Mouse (Mus musculus) kidney, postnatal 0 days (tissue): ENCODE data around the gene Psmc3ip. TPM values are rescaled to one million over a fixed set of nuclear protein-coding genes. Genes with fewer than 3 reads are reported as not detected.

Experiments
- ATAC-seq: fragments of 200-750 bp; cut with Nextera tagmentation; replicated peaks from 2 replicates; pipeline ENCODE4 v1.8.0; 2017; ENCODE audit warnings: low read depth, moderate number of reproducible peaks, moderate TSS enrichment, moderate library complexity; ENCODE audit not compliant: low FRiP score
- DNase-seq: peaks from one replicate; pipeline ENCODE4 v3.0.0-alpha.2; 2016; ENCODE audit warnings: low spot score
- H3K27ac ChIP-seq: fragments of 300-500 bp; sonication (generic); 2 replicates; pipeline ENCODE4 v1.5.1; 2014; ENCODE audit warnings: mild to moderate bottlenecking
- H3K27me3 ChIP-seq: fragments of 300-500 bp; sonication (generic); 2 replicates; pipeline ENCODE4 v1.6.1; 2014; ENCODE audit warnings: low read length, mixed read lengths; ENCODE audit not compliant: insufficient read depth
- H3K36me3 ChIP-seq: fragments of 300-500 bp; sonication (generic); 2 replicates; pipeline ENCODE4 v1.6.1; 2014; ENCODE audit warnings: low read length, mixed read lengths; ENCODE audit not compliant: insufficient read depth
- H3K4me1 ChIP-seq: fragments of 300-500 bp; sonication (generic); replicated peaks from 2 replicates; pipeline ENCODE4 v1.6.1; 2014; ENCODE audit warnings: antibody characterized with exemption, low read length, mixed read lengths; ENCODE audit not compliant: insufficient read depth
- H3K4me2 ChIP-seq: fragments of 300-500 bp; sonication (generic); 2 replicates; pipeline ENCODE4 v1.6.1; 2014; ENCODE audit warnings: mild to moderate bottlenecking, low read length, moderate library complexity, mixed read lengths
- H3K4me3 ChIP-seq: fragments of 300-500 bp; sonication (generic); replicated peaks from 2 replicates; pipeline ENCODE4 v1.5.1; 2014; ENCODE audit warnings: low read depth, low read length
- H3K9ac ChIP-seq: fragments of 300-500 bp; sonication (generic); 2 replicates; pipeline ENCODE4 v1.6.1; 2014; ENCODE audit warnings: low read depth, low read length
- H3K9me3 ChIP-seq: fragments of 300-500 bp; sonication (generic); replicated peaks from 2 replicates; pipeline ENCODE4 v1.6.1; 2016; ENCODE audit warnings: low read length, inconsistent platforms, mixed read lengths
- CTCF ChIP-seq: IDR thresholded peaks from 2 replicates; pipeline ENCODE4 v1.5.1; 2016; ENCODE audit warnings: antibody characterized with exemption, low read depth, mild to moderate bottlenecking, moderate library complexity
- WGBS: fragments of 180-500 bp; shearing (Covaris S2); extraction: QIAGEN DNeasy Blood & Tissue Kit; methylation state at CpG from one replicate; pipeline ENCODE4 v1.1.7; 2014; 5-methylcytosine and 5-hydroxymethylcytosine counted together
- polyA plus RNA-seq: library from polyadenylated mRNA; unstranded; fragments of >200 nt; fragmentation: Nextera tagmentation; extraction: Ambion mirVana; gene quantifications from 2 replicates; pipeline ENCODE4 v1.2.1, GENCODE M21; 2015

Gene Psmc3ip
- polyA plus RNA-seq, 1 experiment from 2014 or later, result 23.2 TPM

DNA sequence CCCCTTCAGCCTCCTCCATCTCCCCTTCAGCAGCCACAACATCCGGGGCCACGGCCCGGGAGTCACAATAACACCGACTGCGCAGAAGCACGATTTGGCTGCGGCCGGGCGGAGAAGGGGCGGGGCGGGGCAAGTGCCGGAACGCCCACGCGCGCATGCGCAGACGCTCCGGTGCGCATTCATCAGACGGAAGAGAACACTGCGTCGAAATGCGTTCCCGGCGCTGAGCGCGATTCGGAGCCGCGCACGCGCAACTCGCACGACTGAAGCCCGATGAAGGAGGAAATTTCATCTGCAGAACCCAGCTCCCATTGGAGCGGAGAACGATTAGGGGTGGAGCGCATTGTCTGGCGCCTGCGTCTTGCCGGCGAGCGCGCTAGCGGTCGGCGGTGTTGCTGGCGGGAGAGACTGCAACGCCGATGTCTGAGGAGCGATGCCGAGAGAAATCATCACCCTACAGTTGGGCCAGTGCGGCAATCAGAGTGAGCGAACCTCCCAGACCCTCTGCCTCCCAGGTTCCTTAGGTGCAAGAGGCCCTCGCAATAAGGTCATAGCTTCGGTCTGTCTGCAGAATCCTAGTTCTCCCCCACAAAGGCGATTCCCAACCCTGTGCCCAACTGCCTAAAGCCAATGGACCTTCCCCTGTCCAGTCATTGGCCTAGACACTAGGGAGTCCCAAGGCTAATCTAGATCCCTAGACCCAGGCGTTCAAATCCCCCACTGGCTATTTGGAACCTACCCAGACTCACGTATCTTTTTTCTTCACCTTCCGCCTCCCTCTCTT, 24.7 kb upstream of the Psmc3ip start, which contains the start of the genes Retreg3 and Tubg1:
TSS of gene Retreg3 (minus strand) at position 133 of the 784 bp plus-strand sequence.
TSS of gene Tubg1 (plus strand) at position 178 of the 784 bp plus-strand sequence.
- Histone ChIP-seq H3K27me3 (no peaks in the 10 kb centered on the region), H3K9ac (peak within 1 kb of the TSS; percentile 90), H3K36me3 (peaks cover 8% of the 10 kb centered on the region; the same call in 1 of the 2 replicates), H3K9me3 (no peaks in the 10 kb centered on the region), H3K4me1 (peaks cover 16% of the 10 kb centered on the region; the same call in 1 of the 2 replicates), H3K4me3 (peak within 1 kb of the TSS; percentile 81), H3K27ac (peak within 1 kb of the TSS; percentile 89), H3K4me2 (peak within 1 kb of the TSS; percentile 92)
- DNase-seq (peak; percentile 99), ATAC-seq (peak; percentile 91)
- no peak for TF ChIP-seq CTCF
- WGBS, result under 1% methylated on average over 61 of the region's 61 CpGs

- WGBS, result under 1% methylated on average over 37 of the region's 39 CpGs
Observed at GRCm38 (mm10) chr11:101119131-101119760, 24.0 kb upstream of the Psmc3ip start.

DNA sequence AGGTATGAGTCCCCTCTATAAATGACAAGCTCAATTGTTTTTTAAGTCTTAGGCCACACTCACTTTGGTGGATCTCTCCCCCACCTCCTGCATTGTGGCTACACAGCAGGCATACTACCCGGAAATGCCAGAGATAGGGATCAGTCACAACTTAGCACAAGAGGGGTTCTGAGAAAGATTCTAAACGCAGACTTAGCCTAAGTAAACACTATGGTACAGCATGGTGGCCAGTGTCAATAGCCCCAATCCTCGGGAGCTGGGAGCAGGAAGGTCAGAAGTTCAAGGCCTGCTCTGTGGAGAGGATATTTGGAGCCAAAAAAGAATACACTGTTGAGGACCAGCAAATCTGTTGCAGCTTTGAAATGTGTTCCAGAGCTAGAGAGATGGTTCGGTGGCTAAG, 22.9 kb upstream of the Psmc3ip start:
- Histone ChIP-seq H3K9ac (peak overlapping the region; percentile 90; the same call in 1 of the 2 replicates), H3K9me3 (no peaks in the 10 kb centered on the region), H3K4me3 (peak overlapping the region; percentile 81; the same call in 1 of the 2 replicates), H3K27ac (no peak overlapping the region), H3K27me3 (no peaks in the 10 kb centered on the region), H3K36me3 (peaks cover 7% of the 10 kb centered on the region; the same call in 1 of the 2 replicates), H3K4me2 (peak overlapping the region; percentile 75), H3K4me1 (peaks cover 16% of the 10 kb centered on the region; the same call in 1 of the 2 replicates)
- DNase-seq (peak; percentile 17), ATAC-seq (no peak)
- TF ChIP-seq CTCF, result no peak
- 29% methylated on average over 4 of the region's 4 CpGs for WGBS

More at GRCm38 (mm10) chr11:101119131-101119760, 24.0 kb upstream of the Psmc3ip start:
- Histone ChIP-seq H3K4me1 (peaks cover 16% of the 10 kb centered on the region; the same call in 1 of the 2 replicates), H3K9me3 (no peaks in the 10 kb centered on the region), H3K27ac (peak overlapping the region; percentile 89), H3K4me2 (peak overlapping the region; percentile 75), H3K9ac (peak overlapping the region; percentile 90), H3K4me3 (peak overlapping the region; percentile 81), H3K36me3 (peaks cover 8% of the 10 kb centered on the region; the same call in 1 of the 2 replicates), H3K27me3 (no peaks in the 10 kb centered on the region)
- peak; percentile 53; the same call in 1 of the 2 replicates for TF ChIP-seq CTCF
- ATAC-seq (peak; percentile 59; the same call in 1 of the 2 replicates), DNase-seq (peak; percentile 41)

GRCm38 (mm10) chr11:101115564-101115963, 20.3 kb upstream of the Psmc3ip start:
- ATAC-seq, result no peak
- TF ChIP-seq CTCF, result no peak
- Histone ChIP-seq H3K36me3 (0 out of 2 replicates have a peak, but pooled peaks cover 3% of the 10 kb centered on the region), H3K4me1 (peaks cover 11% of the 10 kb centered on the region; the same call in 1 of the 2 replicates), H3K4me2 (no peak overlapping the region), H3K4me3 (no peak overlapping the region), H3K9ac (no peak overlapping the region), H3K9me3 (no peaks in the 10 kb centered on the region), H3K27ac (no peak overlapping the region; the same call in 1 of the 2 replicates), H3K27me3 (no peaks in the 10 kb centered on the region)
- WGBS, result 35% methylated on average over 2 of the region's 2 CpGs
- peak; percentile 12 for DNase-seq

DNA sequence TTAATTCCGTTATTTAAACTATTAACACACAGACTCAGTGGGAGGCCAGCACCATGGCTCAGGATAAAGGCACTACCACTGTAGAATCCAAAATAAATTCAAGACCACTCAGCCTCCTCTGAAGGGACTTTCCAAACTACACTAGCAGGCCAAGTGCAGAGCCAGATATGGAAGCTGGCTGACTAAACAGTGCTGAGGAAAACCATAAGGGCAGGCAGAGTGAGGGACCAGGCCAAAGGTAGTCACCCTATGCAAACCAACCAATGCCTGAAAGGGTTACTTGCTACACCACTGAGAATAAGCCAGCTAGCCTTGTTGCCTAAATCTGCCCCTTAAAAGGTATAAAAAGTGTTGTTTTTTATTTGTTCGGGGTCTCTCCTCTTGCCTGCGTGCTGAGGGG, 16.9 kb upstream of the Psmc3ip start:
- DNase-seq (no peak), ATAC-seq (no peak)
- TF ChIP-seq CTCF, result no peak
- Histone ChIP-seq H3K27ac (no peak overlapping the region), H3K4me3 (no peak overlapping the region), H3K36me3 (0 out of 2 replicates have a peak, but pooled peaks cover 3% of the 10 kb centered on the region), H3K9me3 (no peaks in the 10 kb centered on the region), H3K27me3 (no peaks in the 10 kb centered on the region), H3K4me1 (no peaks in the 10 kb centered on the region), H3K9ac (no peak overlapping the region), H3K4me2 (no peak overlapping the region)
- WGBS, result 88% methylated on average over 3 of the region's 3 CpGs

- H3K4me2 ChIP-seq, result no peak overlapping the region
- H3K4me1 ChIP-seq, result no peaks in the 10 kb centered on the region
- DNase-seq (no peak), ATAC-seq (no peak)
- H3K36me3 ChIP-seq, result no peaks in the 10 kb centered on the region
- no peak overlapping the region for H3K27ac ChIP-seq
- H3K4me3 ChIP-seq, result no peak overlapping the region
- 91% methylated on average over 4 of the region's 4 CpGs for WGBS
- TF ChIP-seq CTCF, result no peak
- no peaks in the 10 kb centered on the region for H3K27me3 ChIP-seq
- H3K9me3 ChIP-seq, result no peaks in the 10 kb centered on the region
- H3K9ac ChIP-seq, result no peak overlapping the region
Observed at GRCm38 (mm10) chr11:101111178-101111577, 15.9 kb upstream of the Psmc3ip start.
